Mouse (Mus musculus) heart, adult 2 months (tissue): Measurements from ENCODE around the gene Tmx2. TPM values are rescaled to one million over a fixed set of nuclear protein-coding genes. Genes with fewer than 3 reads are reported as not detected.

ENCODE experiments used
- DNase-seq, 2 experiments: peaks; one replicate each; pipeline ENCODE4 v3.0.0; 2021
- H3K27ac ChIP-seq: fragments of 200-600 bp; 2 replicates; pipeline ENCODE4 v1.8.1; 2022
- H3K27me3 ChIP-seq: fragments of 200-500 bp; 2 replicates; pipeline ENCODE4 v1.6.1; 2012; ENCODE audit warnings: mild to moderate bottlenecking, low read length, inconsistent platforms, mixed read lengths; ENCODE audit not compliant: control insufficient read depth, insufficient read depth
- H3K36me3 ChIP-seq: fragments of 200-500 bp; 2 replicates; pipeline ENCODE4 v1.6.1; 2012; ENCODE audit warnings: low read length, inconsistent platforms; ENCODE audit not compliant: control insufficient read depth, insufficient read depth
- H3K4me1 ChIP-seq: fragments of 200-500 bp; 2 replicates; pipeline ENCODE4 v1.6.1; 2011; ENCODE audit warnings: low read length; ENCODE audit not compliant: control insufficient read depth, insufficient read depth
- H3K4me3 ChIP-seq: fragments of 200-600 bp; 2 replicates; pipeline ENCODE4 v1.8.1; 2022
- H3K79me2 ChIP-seq: fragments of 200-500 bp; replicated peaks from 2 replicates; pipeline ENCODE4 v1.6.1; 2012; ENCODE audit warnings: mild to moderate bottlenecking, inconsistent platforms, low read length, moderate library complexity, mixed read lengths; ENCODE audit not compliant: control insufficient read depth, insufficient read depth
- H3K9ac ChIP-seq: fragments of 200-500 bp; 2 replicates; pipeline ENCODE4 v1.6.1; 2012; ENCODE audit warnings: low read depth, mild to moderate bottlenecking, control low read depth, inconsistent platforms, low read length, mixed read lengths
- CTCF ChIP-seq: fragments of 200-600 bp; IDR thresholded peaks from 2 replicates; pipeline ENCODE4 v1.8.1; 2022; ENCODE audit warnings: antibody characterized with exemption, mild to moderate bottlenecking, moderate library complexity
- EP300 ChIP-seq: fragments of 200-500 bp; IDR thresholded peaks from 2 replicates; pipeline ENCODE4 v1.6.1; 2011; ENCODE audit warnings: low read depth, low read length, control low read depth; ENCODE audit not compliant: insufficient read depth
- POLR2A ChIP-seq: fragments of 200-500 bp; IDR thresholded peaks from 2 replicates; pipeline ENCODE4 v1.6.1; 2011; ENCODE audit warnings: mild to moderate bottlenecking, low read depth, low read length, control low read depth; ENCODE audit not compliant: insufficient read depth
- WGBS: fragments of 180-500 bp; shearing (Covaris S2); methylation state at CpG from one replicate; pipeline ENCODE4 v1.1.7; 2018; 5-methylcytosine and 5-hydroxymethylcytosine counted together
- intact Hi-C: fragments of 180-260 bp; cut with DNase I; formaldehyde crosslinking; loops from one replicate; pipeline ENCODE4 v1.15.1; 2025
- polyA plus RNA-seq: library from polyadenylated mRNA; depleted of rRNA; stranded (reverse); fragments of >200 nt; gene quantifications from 2 replicates; pipeline ENCODE4 v1.2.3, GENCODE M21; 2012
- total RNA-seq, 2 experiments: library from RNA; stranded (reverse); gene quantifications; 2 replicates each; pipeline ENCODE4 v1.2.3; 2021

Gene Tmx2
- total and polyA plus RNA-seq, 3 experiments = 105 to 148 (median 115) TPM

GRCm38 (mm10) chr2:84703497-84703896 lies 24.6 kb upstream of the Tmx2 start:
- H3K27ac ChIP-seq = no peak overlapping the region
- 78% methylated on average over 1 of the region's 1 CpGs for WGBS
- no peak for DNase-seq
- no peaks in the 10 kb centered on the region for H3K27me3 ChIP-seq
- peaks cover under 1% of the 10 kb centered on the region for H3K79me2 ChIP-seq
- H3K4me1 ChIP-seq = no peaks in the 10 kb centered on the region; the same call in 1 of the 2 replicates
- intact Hi-C loops = no loop called here
- H3K4me3 ChIP-seq = no peak overlapping the region
- TF ChIP-seq EP300 (no peak), CTCF (no peak), POLR2A (no peak)
- peaks cover 20% of the 10 kb centered on the region for H3K36me3 ChIP-seq
- no peak overlapping the region for H3K9ac ChIP-seq

GRCm38 (mm10) chr2:84695007-84695695 lies 16.2 kb upstream of the Tmx2 start:
- Histone ChIP-seq H3K36me3 (peaks cover 6% of the 10 kb centered on the region), H3K27me3 (no peaks in the 10 kb centered on the region), H3K4me3 (no peak overlapping the region), H3K27ac (no peak overlapping the region), H3K79me2 (no peaks in the 10 kb centered on the region), H3K9ac (no peak overlapping the region), H3K4me1 (no peaks in the 10 kb centered on the region)
- no peak for DNase-seq
- intact Hi-C loops = no loop called here
- WGBS = 86% methylated on average over 5 of the region's 5 CpGs
- TF ChIP-seq CTCF (no peak), EP300 (no peak), POLR2A (no peak)

- TF ChIP-seq POLR2A (no peak), CTCF (no peak), EP300 (no peak)
- peaks cover 3% of the 10 kb centered on the region for H3K36me3 ChIP-seq
- H3K27ac ChIP-seq = no peak overlapping the region
- WGBS = 75% methylated on average over 12 of the region's 12 CpGs
- H3K27me3 ChIP-seq = no peaks in the 10 kb centered on the region
- H3K4me3 ChIP-seq = no peak overlapping the region
- no peaks in the 10 kb centered on the region for H3K4me1 ChIP-seq
- no peak overlapping the region for H3K9ac ChIP-seq
- no peak for DNase-seq
- intact Hi-C loops = no loop called here
- H3K79me2 ChIP-seq = no peaks in the 10 kb centered on the region
Observed at GRCm38 (mm10) chr2:84690050-84690449, 11.1 kb upstream of the Tmx2 start.

GRCm38 (mm10) chr2:84688080-84688844 lies 9.3 kb upstream of the Tmx2 start:
- no peak overlapping the region for H3K9ac ChIP-seq
- peaks cover 2% of the 10 kb centered on the region for H3K36me3 ChIP-seq
- H3K27me3 ChIP-seq = no peaks in the 10 kb centered on the region
- WGBS = 64% methylated on average over 2 of the region's 2 CpGs
- H3K4me3 ChIP-seq = no peak overlapping the region
- no peaks in the 10 kb centered on the region for H3K4me1 ChIP-seq
- DNase-seq = no peak
- H3K27ac ChIP-seq = no peak overlapping the region
- intact Hi-C loops = no loop called here
- H3K79me2 ChIP-seq = no peaks in the 10 kb centered on the region
- TF ChIP-seq POLR2A (no peak), CTCF (no peak), EP300 (no peak)

GRCm38 (mm10) chr2:84682605-84683183 lies 3.8 kb upstream of the Tmx2 start:
- WGBS = 32% methylated on average over 6 of the region's 6 CpGs
- H3K27ac ChIP-seq = no peak overlapping the region
- no peak for TF ChIP-seq EP300
- TF ChIP-seq POLR2A = no peak
- TF ChIP-seq CTCF = no peak

More at GRCm38 (mm10) chr2:84682605-84683183, 3.8 kb upstream of the Tmx2 start:
- H3K9ac ChIP-seq = no peak overlapping the region
- peaks cover 1% of the 10 kb centered on the region; the same call in 1 of the 2 replicates for H3K79me2 ChIP-seq
- no peaks in the 10 kb centered on the region for H3K27me3 ChIP-seq
- no peak for DNase-seq
- intact Hi-C loops = no loop called here
- no peaks in the 10 kb centered on the region for H3K4me1 ChIP-seq
- H3K4me3 ChIP-seq = no peak overlapping the region
- H3K36me3 ChIP-seq = no peaks in the 10 kb centered on the region; the same call in 1 of the 2 replicates
